ENCODE assay signal across 8 mouse cellular contexts in the genomic region with DNA sequence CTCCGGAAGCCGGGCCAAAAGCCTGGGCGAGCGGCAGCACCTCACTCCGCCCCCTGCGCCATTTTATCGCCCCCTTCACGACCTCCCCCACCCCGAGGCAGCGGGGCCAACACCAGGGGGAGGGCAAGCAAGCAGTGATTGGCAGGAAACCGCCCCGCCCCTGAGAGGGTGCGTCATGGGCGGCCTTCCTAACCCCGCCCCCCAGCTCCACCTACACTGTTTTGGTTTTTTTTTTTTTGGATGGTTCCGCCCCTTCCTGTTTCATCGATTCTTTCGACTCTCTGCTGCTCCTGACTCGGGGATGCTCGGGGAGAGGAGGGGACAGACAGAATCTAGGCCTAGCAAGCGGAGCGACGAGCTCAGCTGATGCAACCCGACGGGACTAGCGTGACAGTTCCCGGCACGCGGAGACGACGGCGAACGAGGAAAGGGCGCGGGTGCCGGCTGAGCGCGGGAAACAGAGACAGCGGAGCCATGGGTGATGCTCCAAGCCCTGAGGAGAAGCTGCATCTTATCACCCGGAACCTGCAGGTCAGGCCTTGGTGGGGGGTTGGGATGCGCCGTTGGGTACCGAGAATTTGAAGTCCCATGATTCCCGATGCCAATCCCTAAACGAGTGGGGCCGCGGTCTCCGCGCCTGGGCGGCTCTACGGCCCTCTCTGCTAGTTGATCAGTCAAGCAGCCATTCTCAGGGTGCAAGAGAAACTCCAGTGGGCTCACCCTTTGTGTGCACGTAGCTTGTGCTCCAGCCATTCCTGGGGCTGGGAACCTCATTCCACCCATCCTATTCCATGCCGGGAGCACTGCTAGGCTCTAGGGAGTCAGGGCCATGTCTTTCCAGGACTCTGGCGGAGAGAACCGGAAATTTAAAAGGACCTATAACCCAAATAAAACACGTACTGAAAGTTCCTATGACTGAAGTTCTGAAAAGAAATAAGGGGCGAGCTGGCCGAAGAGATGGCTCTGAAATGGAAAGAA. TPM values are rescaled to one million over a fixed set of nuclear protein-coding genes. Genes with fewer than 3 reads are reported as not detected.
A peak's percentile ranks its signal among the peaks of the same experiment; 100 is the strongest.
DNase-seq lines count a peak whose midpoint lies in the region; ATAC-seq lines count a peak whose summit lies in the region.

Gene S100pbp, minus strand, starts transcription at position 186 of the 978 bp plus-strand sequence.
Gene Yars, plus strand, starts transcription at position 219 of the 978 bp plus-strand sequence.

- peaks cover 11% of the 10 kb centered on the region for H3K36me3 ChIP-seq in hindbrain, embryonic 12.5 days

- H3K4me2 ChIP-seq in hindbrain, embryonic 12.5 days (replicated peaks): peak within 1 kb of the TSS; percentile 80

- peak within 1 kb of the TSS; percentile 85 for H3K9ac ChIP-seq in hindbrain, embryonic 12.5 days

- under 1% methylated on average over 53 of the region's 58 CpGs for WGBS in hindbrain, embryonic 12.5 days

- peak within 1 kb of the TSS; percentile 88 for H3K27ac ChIP-seq in hindbrain, embryonic 12.5 days

- H3K4me3 ChIP-seq in hindbrain, embryonic 12.5 days: peak within 1 kb of the TSS; percentile 91

- DNase-seq in NIH3T3 (ENCODE audit: low read depth): peak; percentile 99
- DNase-seq in cerebellum, postnatal 10 days: peak; percentile 99
- peak; percentile 96 to 97 for DNase-seq in frontal cortex, postnatal 10 days (ENCODE audit: low spot score in 2 of 2)
- peak; percentile 93 to 98 for DNase-seq in layer of hippocampus, postnatal 14 days (ENCODE audit: low spot score in 2 of 2)
- DNase-seq in lung, postnatal 14 days: peak; percentile 98
- peak; percentile 97 for DNase-seq in retina, adult 2 months (ENCODE audit: low read depth, low spot score)
- peak; percentile 99 for DNase-seq in thymus, postnatal 36 days

- peaks cover 28% of the 10 kb centered on the region for H3K4me1 ChIP-seq in hindbrain, embryonic 12.5 days

- H3K9me3 ChIP-seq in hindbrain, embryonic 12.5 days (replicated peaks): no peaks in the 10 kb centered on the region

- peak; percentile 92 for ATAC-seq in hindbrain, embryonic 12.5 days (ENCODE audit: low FRiP score)

- H3K27me3 ChIP-seq in hindbrain, embryonic 12.5 days: no peaks in the 10 kb centered on the region

RNA-seq across cellular contexts. Expression of gene S100pbp, which starts in this region (rescaled TPM):
- 23.2 and 26.7 TPM in 2 replicates for polyA plus RNA-seq in hindbrain, embryonic 12.5 days (2016; fragmentation: Nextera tagmentation; extraction: Ambion mirVana)
- total RNA-seq in layer of hippocampus, postnatal 14 days (2021): 10 to 100 TPM; 32.3 to 37.9 TPM

RNA-seq across cellular contexts. Expression of gene Yars, which starts in this region (rescaled TPM):
- polyA plus RNA-seq in hindbrain, embryonic 12.5 days (2016; fragmentation: Nextera tagmentation; extraction: Ambion mirVana): 98.1 and 104 TPM in 2 replicates
- total RNA-seq in layer of hippocampus, postnatal 14 days (2021): 100 to 1,000 TPM in 1 of 2 experiments, 10 to 100 TPM in 1; 96.1 to 101 TPM

Comparison
In these comparisons a context has a peak if more than half of its experiments do, and no peak if none do; other contexts are left out.
1. Peak in every context shown above with its lines: DNase-seq, ATAC-seq, H3K4me3 ChIP-seq and H3K27ac ChIP-seq.